In genomic region chr6:136353399-136354184, GRCm38 (mm10) we compare ENCODE assay signal across 9 mouse cellular contexts. TPM values are rescaled to one million over a fixed set of nuclear protein-coding genes. Genes with fewer than 3 reads are reported as not detected.
DNase-seq lines count a peak whose midpoint lies in the region; ATAC-seq and TF ChIP-seq lines count a peak whose summit lies in the region.
"Had no signal": no experiment of that assay in that cellular context is flagged by ENCODE, and none has a peak within 500 bp of the region (broad histone marks: within the 10 kb centered on the region; RNA-seq: fewer than 3 reads in every experiment).

No protein-coding gene starts in this region.

- TF ChIP-seq CTCF in cortical plate, adult 2 months (IDR thresholded peaks at IDR 0.05; ENCODE audit: extremely low read depth, insufficient read depth, low read length) = peak; percentile 97

- no peak for ATAC-seq in liver, embryonic 11.5 days (replicated peaks; ENCODE audit: low FRiP score)

- H3K9ac ChIP-seq in liver, embryonic 11.5 days (ENCODE audit: low read depth, low read length) = no peak overlapping the region

- no peak for TF ChIP-seq POLR2A in cortical plate, adult 2 months (IDR thresholded peaks at IDR 0.05; ENCODE audit: extremely low read depth, insufficient read depth, low read length)

- H3K27ac ChIP-seq in cortical plate, adult 2 months (ENCODE audit: insufficient read depth, low read length) = 0 out of 2 replicates have a peak overlapping the region, but pooled peaks have one; percentile 2
- no peak overlapping the region for H3K27ac ChIP-seq in liver, embryonic 11.5 days (ENCODE audit: low read depth, low read length)

- intact Hi-C loops in gastrocnemius, postnatal 14 days (cut with DNase I; ENCODE audit: low total_unique reads) = loop anchor here (2.0 to 5.0 kb wide), 2 partner anchors 445 to 906 kb away; no protein-coding TSS in a partner anchor

- peak; percentile 40 to 55 for DNase-seq in urinary bladder, adult 18-20 months (ENCODE audit: low spot score in 2 of 2)
- DNase-seq in urinary bladder, adult 2 months (ENCODE audit: low spot score) = no peak
- DNase-seq in gastrocnemius, postnatal 14 days = peak; percentile 51
- peak; percentile 50 to 75 for DNase-seq in kidney, postnatal 25 days
- peak; percentile 40 for DNase-seq in liver, embryonic 11.5 days (ENCODE audit: low spot score)
- DNase-seq in ovary, adult 18-20 months (ENCODE audit: low spot score) = peak; percentile 33
- peak; percentile 51 to 60 for DNase-seq in urinary bladder, postnatal 36 days (ENCODE audit: low spot score in 2 of 2)

- H3K4me3 ChIP-seq in cortical plate, adult 2 months (ENCODE audit: insufficient read depth, low read length) = no peak overlapping the region
- H3K4me3 ChIP-seq in liver, embryonic 11.5 days (ENCODE audit: low read depth, low read length) = no peak overlapping the region

- H3K9me3 ChIP-seq in liver, embryonic 11.5 days (ENCODE audit: control insufficient read depth, low read length) = no peaks in the 10 kb centered on the region

- H3K36me3 ChIP-seq in liver, embryonic 11.5 days (ENCODE audit: control insufficient read depth, insufficient read depth, low read length) = no peaks in the 10 kb centered on the region

- 35% methylated on average over 11 of the region's 11 CpGs for WGBS in liver, embryonic 11.5 days

- H3K4me1 ChIP-seq in cortical plate, adult 2 months (ENCODE audit: control insufficient read depth, insufficient read depth, low read length) = peaks cover 3% of the 10 kb centered on the region; the same call in 1 of the 2 replicates
- no peaks in the 10 kb centered on the region for H3K4me1 ChIP-seq in liver, embryonic 11.5 days (replicated peaks; ENCODE audit: control insufficient read depth, insufficient read depth, low read length)

- no peaks in the 10 kb centered on the region for H3K27me3 ChIP-seq in liver, embryonic 11.5 days (replicated peaks; ENCODE audit: control insufficient read depth, insufficient read depth, low read length)

- no peak overlapping the region for H3K4me2 ChIP-seq in liver, embryonic 11.5 days

RNA-seq across cellular contexts. Expression of gene Gm8994, which starts 26.3 kb away (rescaled TPM):
- polyA plus RNA-seq in urinary bladder, adult 2 months (2012; rRNA removed) = 0.04 TPM in 1 of 2 replicates, not detected in the other
- polyA plus RNA-seq in cortical plate, adult 2 months (2012; rRNA removed) = 0.06 TPM in 1 of 2 replicates, not detected in the other
- not detected for total RNA-seq in gastrocnemius, postnatal 14 days (2021)
- polyA plus RNA-seq in liver, embryonic 11.5 days (2014; fragmentation: Nextera tagmentation; extraction: Ambion mirVana) = not detected in 2 replicates
- polyA plus RNA-seq: stomach, embryonic 16.5 days had no signal
